Mouse (Mus musculus) heart, embryonic 14.5 days (tissue): ENCODE measurements around the gene Mrtfb. TPM values are rescaled to one million over a fixed set of nuclear protein-coding genes. Genes with fewer than 3 reads are reported as not detected.

Experiments
- ATAC-seq: fragments of 200-750 bp; cut with Nextera tagmentation; 2 replicates; pipeline ENCODE4 v1.8.0; 2017; ENCODE audit warnings: low read depth, moderate TSS enrichment; ENCODE audit not compliant: insufficient number of reproducible peaks, insufficient read depth, low FRiP score
- H3K27ac ChIP-seq, 2 experiments: fragments of 200-500 bp in 1 of 2; fragments of 300-500 bp in 1 of 2; sonication (generic) in 1 of 2; replicated peaks in 1 of 2; 2 replicates each; pipeline ENCODE4 v1.5.1; 2012 to 2014; ENCODE audit warnings: low read depth in 2 of 2, low read length in 2 of 2, control low read depth in 1 of 2, mild to moderate bottlenecking in 1 of 2, mixed read lengths in 1 of 2; ENCODE audit not compliant: control insufficient read depth in 1 of 2, insufficient read depth in 1 of 2
- H3K27me3 ChIP-seq: fragments of 300-500 bp; sonication (generic); 2 replicates; pipeline ENCODE4 v1.6.1; 2014; ENCODE audit warnings: mild to moderate bottlenecking, low read length, control low read depth; ENCODE audit not compliant: control insufficient read depth, insufficient read depth
- H3K36me3 ChIP-seq: fragments of 300-500 bp; sonication (generic); 2 replicates; pipeline ENCODE4 v1.6.1; 2014; ENCODE audit warnings: mild to moderate bottlenecking, control low read depth, low read length, mixed read lengths; ENCODE audit not compliant: control insufficient read depth, insufficient read depth
- H3K4me1 ChIP-seq, 2 experiments: fragments of 200-500 bp in 1 of 2; fragments of 300-500 bp in 1 of 2; sonication (generic) in 1 of 2; 2 replicates each; pipeline ENCODE4 v1.6.1; 2012 to 2014; ENCODE audit warnings: low read length in 2 of 2, control low read depth in 1 of 2, mixed read lengths in 1 of 2; ENCODE audit not compliant: control insufficient read depth in 2 of 2, insufficient read depth in 2 of 2
- H3K4me2 ChIP-seq: fragments of 300-500 bp; sonication (generic); 2 replicates; pipeline ENCODE4 v1.6.1; 2014; ENCODE audit warnings: mild to moderate bottlenecking, low read length
- H3K4me3 ChIP-seq, 2 experiments: fragments of 200-500 bp in 1 of 2; fragments of 300-500 bp in 1 of 2; sonication (generic) in 1 of 2; 2 replicates each; pipeline ENCODE4 v1.5.1; 2012 to 2014; ENCODE audit warnings: low read length in 2 of 2, mild to moderate bottlenecking in 2 of 2, control low read depth in 1 of 2, low read depth in 1 of 2, moderate library complexity in 1 of 2; ENCODE audit not compliant: control insufficient read depth in 1 of 2, insufficient read depth in 1 of 2
- H3K9ac ChIP-seq: fragments of 300-500 bp; sonication (generic); 2 replicates; pipeline ENCODE4 v1.6.1; 2014; ENCODE audit warnings: mild to moderate bottlenecking, low read length
- H3K9me3 ChIP-seq: fragments of 300-500 bp; sonication (generic); 2 replicates; pipeline ENCODE4 v1.6.1; 2016; ENCODE audit warnings: low read length, control low read depth; ENCODE audit not compliant: control insufficient read depth
- WGBS: fragments of 180-500 bp; shearing (Covaris S2); extraction: QIAGEN DNeasy Blood & Tissue Kit; methylation state at CpG from one replicate; pipeline ENCODE4 v1.1.7; 2014; 5-methylcytosine and 5-hydroxymethylcytosine counted together
- polyA plus RNA-seq: library from polyadenylated mRNA; unstranded; fragments of >200 nt; fragmentation: Nextera tagmentation; extraction: Ambion mirVana; gene quantifications from 2 replicates; pipeline ENCODE4 v1.2.1, GENCODE M21; 2014

Mrtfb gene
- polyA plus RNA-seq, 1 experiment from 2014 or later: 20.9 TPM

GRCm38 (mm10) chr16:13250061-13250460, 6.2 kb upstream of the Mrtfb start:
- no peaks in the 10 kb centered on the region for H3K36me3 ChIP-seq
- no peaks in the 10 kb centered on the region for H3K27me3 ChIP-seq
- 82% methylated on average over 5 of the region's 5 CpGs for WGBS
- no peaks in the 10 kb centered on the region for H3K9me3 ChIP-seq
- H3K4me3 ChIP-seq: no peak overlapping the region
- H3K9ac ChIP-seq: no peak overlapping the region
- no peak for ATAC-seq
- peaks cover 0 to 3% of the 10 kb centered on the region in 2 experiments; a peak in 1 of 4 replicates for H3K4me1 ChIP-seq
- no peak overlapping the region for H3K27ac ChIP-seq
- no peak overlapping the region for H3K4me2 ChIP-seq

DNA sequence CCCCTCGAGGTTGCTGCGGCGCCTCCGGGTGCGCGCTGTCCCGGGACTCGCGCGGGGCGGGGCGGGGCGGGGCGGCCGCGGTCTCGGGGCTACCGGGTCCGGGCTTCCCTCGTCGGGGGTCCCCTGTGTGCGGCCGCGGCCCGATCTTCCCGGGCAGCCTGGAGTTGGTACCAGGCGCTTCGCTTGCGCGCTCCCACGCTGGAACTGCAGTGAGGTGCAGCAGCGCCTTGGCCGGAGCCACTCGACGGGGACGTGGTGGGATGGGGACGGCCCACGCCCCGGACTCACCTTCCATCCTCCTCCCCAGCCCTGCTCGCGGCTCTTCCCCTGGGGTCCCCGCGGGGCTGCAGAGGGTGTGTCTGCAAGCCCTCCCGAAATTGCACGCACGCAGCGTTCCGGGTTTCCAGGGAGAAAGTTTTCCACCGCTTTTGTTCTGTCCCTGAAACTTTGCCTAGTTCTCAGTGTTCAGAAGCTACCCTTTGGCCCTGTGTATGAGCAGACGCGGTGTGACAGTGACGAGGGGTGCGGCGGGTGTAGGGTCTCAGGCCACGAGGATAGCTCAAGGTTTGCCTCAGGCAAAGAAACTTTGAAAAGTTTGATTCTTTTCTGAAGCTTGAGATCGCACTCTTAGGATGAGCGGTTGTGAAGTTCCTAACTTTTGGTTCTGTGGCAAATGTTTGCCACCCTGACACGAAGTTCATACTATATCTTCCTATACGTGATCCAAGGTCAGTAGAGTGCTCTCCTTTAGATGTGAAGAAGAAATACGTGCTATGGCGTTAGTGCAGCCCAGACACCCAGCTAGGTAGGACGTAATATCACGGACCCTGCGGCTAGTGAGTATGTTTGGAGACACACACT, 616 bp downstream of the Mrtfb start:
- 3% methylated on average over 55 of the region's 64 CpGs for WGBS

GRCm38 (mm10) chr16:13257528-13257835, 1.2 kb downstream of the Mrtfb start:
- 15% methylated on average over 5 of the region's 5 CpGs for WGBS
- peak overlapping the region; percentile 91 for H3K4me2 ChIP-seq
- H3K9ac ChIP-seq: peak overlapping the region; percentile 97
- H3K4me3 ChIP-seq: peak overlapping the region; percentile 84 to 94; a peak in 3 of 4 replicates
- H3K36me3 ChIP-seq: no peaks in the 10 kb centered on the region
- no peaks in the 10 kb centered on the region for H3K27me3 ChIP-seq
- no peak for ATAC-seq
- H3K4me1 ChIP-seq: peaks cover 11 to 29% of the 10 kb centered on the region in 2 experiments
- H3K9me3 ChIP-seq: no peaks in the 10 kb centered on the region
- no peak overlapping the region for H3K27ac ChIP-seq

More for the DNA sequence above, 616 bp downstream of the Mrtfb start:
- H3K9ac ChIP-seq: peak overlapping the region; percentile 97
- peak overlapping the region; percentile 46 to 75; a peak in 3 of 4 replicates for H3K27ac ChIP-seq
- H3K9me3 ChIP-seq: no peaks in the 10 kb centered on the region
- peak; percentile 63 for ATAC-seq
- H3K4me3 ChIP-seq: peak overlapping the region; percentile 84 to 94
- H3K4me2 ChIP-seq: peak overlapping the region; percentile 91
- H3K36me3 ChIP-seq: no peaks in the 10 kb centered on the region
- H3K4me1 ChIP-seq: peaks cover 11 to 29% of the 10 kb centered on the region in 2 experiments
- no peaks in the 10 kb centered on the region for H3K27me3 ChIP-seq

DNA sequence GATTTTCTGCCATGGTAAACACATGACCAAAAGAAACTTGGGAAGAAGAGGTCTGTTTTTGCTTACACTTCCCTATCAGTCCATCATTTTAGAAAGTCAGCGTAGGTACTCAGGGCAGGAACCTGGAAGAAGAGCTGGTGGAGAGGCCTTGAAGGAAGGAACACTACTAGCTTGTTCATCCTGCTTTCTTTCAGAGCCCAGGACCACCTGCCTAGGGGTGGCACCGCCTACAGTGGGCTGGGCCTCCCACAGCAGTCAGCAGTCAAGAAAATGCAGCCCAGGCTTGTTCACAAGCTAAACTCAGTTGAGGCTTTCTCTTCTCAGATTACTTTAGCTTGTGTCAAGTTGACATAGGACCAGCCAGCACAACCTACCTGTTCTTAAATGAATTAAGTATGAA, 2.7 kb downstream of the Mrtfb start:
- Histone ChIP-seq H3K4me1 (peaks cover 11 to 29% of the 10 kb centered on the region in 2 experiments), H3K9me3 (no peaks in the 10 kb centered on the region), H3K27me3 (no peaks in the 10 kb centered on the region), H3K9ac (no peak overlapping the region), H3K4me2 (no peak overlapping the region), H3K36me3 (no peaks in the 10 kb centered on the region), H3K27ac (no peak overlapping the region), H3K4me3 (no peak overlapping the region)
- no peak for ATAC-seq
- 83% methylated on average over 2 of the region's 2 CpGs for WGBS

- Histone ChIP-seq H3K9ac (no peak overlapping the region), H3K4me2 (no peak overlapping the region), H3K4me1 (no peaks in the 10 kb centered on the region), H3K9me3 (no peaks in the 10 kb centered on the region), H3K27ac (no peak overlapping the region), H3K36me3 (peaks cover 40% of the 10 kb centered on the region), H3K27me3 (no peaks in the 10 kb centered on the region), H3K4me3 (no peak overlapping the region)
- ATAC-seq: no peak
- WGBS: 92% methylated on average over 3 of the region's 3 CpGs
Observed at GRCm38 (mm10) chr16:13266312-13266711, 10.0 kb downstream of the Mrtfb start.

- H3K4me1 ChIP-seq: no peaks in the 10 kb centered on the region
- no peak for ATAC-seq
- H3K4me2 ChIP-seq: no peak overlapping the region
- H3K36me3 ChIP-seq: peaks cover 40% of the 10 kb centered on the region
- H3K4me3 ChIP-seq: no peak overlapping the region
- WGBS: 68% methylated on average over 3 of the region's 3 CpGs
- no peaks in the 10 kb centered on the region for H3K9me3 ChIP-seq
- H3K9ac ChIP-seq: no peak overlapping the region
- no peaks in the 10 kb centered on the region for H3K27me3 ChIP-seq
- H3K27ac ChIP-seq: no peak overlapping the region
Observed at GRCm38 (mm10) chr16:13267350-13267904, 11.1 kb downstream of the Mrtfb start.

- no peaks in the 10 kb centered on the region for H3K27me3 ChIP-seq
- no peak overlapping the region for H3K9ac ChIP-seq
- H3K36me3 ChIP-seq: peaks cover 40% of the 10 kb centered on the region
- no peaks in the 10 kb centered on the region for H3K4me1 ChIP-seq
- 94% methylated on average over 2 of the region's 2 CpGs for WGBS
- H3K27ac ChIP-seq: no peak overlapping the region
- H3K9me3 ChIP-seq: no peaks in the 10 kb centered on the region
- H3K4me3 ChIP-seq: no peak overlapping the region
- no peak overlapping the region for H3K4me2 ChIP-seq
- ATAC-seq: no peak
Observed at GRCm38 (mm10) chr16:13269426-13269825, 13.1 kb downstream of the Mrtfb start.
